Mouse (Mus musculus) layer of hippocampus, adult 8-10 months (tissue): Measurements from ENCODE around the gene Kcnd1. TPM values are rescaled to one million over a fixed set of nuclear protein-coding genes. Genes with fewer than 3 reads are reported as not detected.
A peak's percentile ranks its signal among the peaks of the same experiment; 100 is the strongest.
"Not testable (repeated sequence)": the region's sequence is repeated elsewhere in the genome, so short reads cannot be mapped to it uniquely, and the experiment has no call there.

Experiments used
- DNase-seq, 2 experiments: peaks; one replicate each; pipeline ENCODE4 v3.0.0; 2022; ENCODE audit warnings: low spot score in 2 of 2
- total RNA-seq, 4 experiments: library from RNA; stranded (reverse); gene quantifications; 2 replicates each; pipeline ENCODE4 v1.2.4; 2022

Kcnd1 gene
- 10 to 100 TPM in 2 of 4 experiments, 1 to 10 TPM in 2; 8.8 to 11.8 (median 10.1) TPM for total RNA-seq

GRCm38 (mm10) chrX:7821865-7822779, at the start of gene Kcnd1:
Gene Kcnd1 (plus strand): TSS chrX:7822289.
- DNase-seq, result peak in 1 of 2 experiments; percentile 43

DNA sequence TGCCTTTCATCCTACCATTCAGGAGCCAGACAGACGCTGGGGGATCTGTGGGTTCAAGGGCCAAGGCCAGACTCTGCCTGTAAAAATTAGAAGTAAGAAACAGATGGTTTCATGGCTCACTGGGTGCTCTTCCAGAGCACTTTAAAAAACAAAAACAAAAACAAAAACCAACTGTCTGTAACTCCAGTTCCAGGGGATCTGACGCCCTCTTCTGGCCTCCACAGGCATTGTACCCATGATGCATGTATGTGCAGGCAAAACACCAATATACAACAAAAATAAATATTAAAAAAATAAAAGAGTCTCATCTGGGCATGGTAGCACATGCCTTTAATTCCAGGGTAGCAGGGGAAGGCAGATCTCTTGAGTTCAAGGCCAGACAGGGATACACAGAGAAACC, 49.3 kb upstream of the Kcnd1 start:
- DNase-seq, result no peak

DNA sequence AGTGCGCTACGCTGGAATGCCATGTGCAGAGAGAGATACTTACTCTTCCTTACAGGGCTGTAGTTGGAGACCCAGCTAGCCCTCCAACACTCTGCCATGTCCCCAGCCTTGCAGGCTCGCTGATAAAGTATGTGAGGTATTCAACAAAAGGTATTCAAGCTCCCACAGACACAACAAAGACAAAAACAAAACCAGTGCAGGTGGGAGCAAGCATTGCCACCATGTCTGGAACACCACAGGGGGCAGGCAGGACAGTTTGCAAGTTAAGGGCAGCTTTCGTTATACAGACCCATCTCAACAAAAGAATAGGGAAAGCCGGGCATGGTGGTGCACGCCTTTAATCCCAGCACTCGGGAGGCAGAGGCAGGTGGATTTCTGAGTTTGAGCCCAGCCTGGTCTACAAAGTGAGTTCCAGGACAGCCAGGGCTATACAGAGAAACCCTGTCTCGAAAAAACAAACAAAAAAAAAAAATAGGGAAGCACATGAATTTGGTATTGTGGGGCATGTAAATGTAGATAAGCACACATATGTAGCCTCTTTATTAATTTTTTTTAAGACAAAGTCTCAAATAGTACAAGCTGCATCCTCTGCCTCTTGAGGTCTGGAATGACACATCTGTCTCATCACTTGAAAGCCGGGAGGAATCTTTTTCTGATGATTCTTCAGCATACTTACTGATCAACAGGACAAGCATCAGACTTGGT, 46.4 kb upstream of the Kcnd1 start:
- DNase-seq, result no peak

DNA sequence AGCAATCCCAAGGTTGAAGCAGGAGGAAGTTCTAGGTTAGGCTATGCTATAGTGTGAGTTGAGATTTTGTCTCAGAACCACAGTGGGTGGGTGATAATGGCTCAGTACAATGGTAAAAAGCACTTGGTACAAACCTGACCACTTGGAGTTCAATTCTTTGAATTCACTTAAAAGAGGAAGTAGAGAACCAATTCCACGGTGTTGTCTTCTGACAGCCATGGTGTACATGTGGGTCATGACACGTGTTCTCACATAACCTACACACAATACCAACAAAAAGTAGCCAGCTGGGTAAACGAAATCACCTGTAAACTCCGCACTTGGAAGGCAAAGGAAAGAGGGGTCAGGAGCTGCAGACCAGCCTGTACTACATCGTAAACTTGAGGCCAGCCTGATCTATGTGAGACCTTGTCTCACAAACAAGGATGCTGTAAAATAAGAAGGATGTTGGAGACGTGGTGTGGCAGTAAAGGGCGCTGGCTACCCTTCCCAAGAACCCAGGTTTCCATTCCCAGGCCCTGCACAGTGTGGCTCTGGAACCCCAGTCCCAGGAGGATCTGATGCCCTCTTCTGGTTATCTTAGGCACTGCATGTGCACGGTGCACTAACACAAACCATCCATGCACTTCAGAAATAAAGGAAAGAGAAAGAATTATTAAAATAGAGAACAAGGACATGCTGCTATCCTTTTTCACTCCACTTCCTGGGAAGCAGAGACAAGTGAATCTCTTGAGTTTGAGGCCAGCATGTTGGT, 45.6 kb upstream of the Kcnd1 start:
- peak in 1 of 2 experiments; percentile 38 for DNase-seq

DNA sequence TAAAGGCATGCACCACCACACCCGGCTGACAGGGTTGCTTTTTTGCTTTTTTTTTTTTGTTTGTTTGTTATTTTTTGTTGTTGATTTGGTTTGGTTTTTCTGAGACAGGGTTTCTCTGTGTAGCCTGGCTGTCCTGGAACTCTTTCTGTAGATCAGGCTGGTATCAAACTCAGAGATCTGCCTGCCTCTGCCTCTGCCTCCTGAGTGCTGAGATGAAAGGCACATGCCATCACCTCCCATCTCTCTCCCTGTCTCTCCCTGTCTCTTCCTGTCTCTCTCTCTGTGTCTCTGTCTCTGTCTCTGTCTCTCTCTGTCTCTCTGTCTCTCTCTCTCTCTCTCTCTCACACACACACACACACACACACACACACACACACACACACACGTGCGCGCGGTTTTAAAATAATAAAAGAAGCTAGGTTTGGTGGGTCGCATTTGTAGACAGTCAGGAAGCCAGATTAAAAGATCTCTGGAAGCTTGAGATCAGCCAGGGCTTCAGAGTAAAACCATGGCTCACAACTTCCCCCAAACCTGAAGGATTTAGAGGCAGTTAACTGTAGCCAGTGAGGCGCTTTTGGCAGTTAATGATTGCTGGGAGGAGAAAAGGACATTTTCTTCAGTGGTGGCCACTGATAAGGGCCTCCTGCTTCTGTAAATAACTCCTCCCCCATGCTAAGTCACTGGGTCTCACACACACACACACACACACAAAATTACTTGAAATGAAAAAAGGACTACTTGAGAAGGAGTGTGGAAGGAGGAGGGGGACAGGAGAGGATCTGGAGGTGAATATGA, 43.4 kb upstream of the Kcnd1 start:
- DNase-seq, result no peak

GRCm38 (mm10) chrX:7779294-7779693, 42.8 kb upstream of the Kcnd1 start:
- no peak for DNase-seq

- no peak for DNase-seq
Measured at GRCm38 (mm10) chrX:7782603-7783092, 39.4 kb upstream of the Kcnd1 start.

DNA sequence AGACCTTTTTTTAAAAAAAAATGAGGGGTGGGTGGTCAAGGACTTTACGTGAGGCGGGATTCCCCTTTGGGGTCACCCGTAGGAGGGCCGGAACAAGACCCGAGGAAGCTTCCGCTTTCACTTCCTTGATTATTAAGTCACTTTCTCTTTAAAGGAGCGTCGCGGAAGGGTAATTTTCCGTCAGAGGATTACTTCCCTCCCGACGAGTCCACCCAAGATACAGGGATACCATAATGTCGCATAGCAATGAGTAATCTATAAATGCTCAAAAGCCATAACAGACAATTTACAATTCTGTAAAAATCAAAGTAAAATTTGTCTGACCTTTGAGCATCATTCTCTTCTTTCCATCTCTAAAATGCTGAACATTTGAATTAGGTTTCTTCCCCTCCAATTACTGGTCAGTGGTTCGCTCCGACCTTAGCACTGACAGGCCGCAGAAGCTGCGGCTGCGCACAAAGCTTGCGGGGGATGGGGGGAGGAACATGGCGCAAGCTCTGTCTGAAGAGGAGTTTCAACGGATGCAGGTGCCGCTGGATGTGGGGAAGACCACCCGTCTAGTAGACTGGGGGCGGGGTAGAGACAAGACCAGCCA, 32.5 kb upstream of the Kcnd1 start, which contains the start of gene Gripap1:
Gene Gripap1 (plus strand): TSS at position 224 of the 595 bp plus-strand sequence.
- peak; percentile 50 to 54 for DNase-seq

DNA sequence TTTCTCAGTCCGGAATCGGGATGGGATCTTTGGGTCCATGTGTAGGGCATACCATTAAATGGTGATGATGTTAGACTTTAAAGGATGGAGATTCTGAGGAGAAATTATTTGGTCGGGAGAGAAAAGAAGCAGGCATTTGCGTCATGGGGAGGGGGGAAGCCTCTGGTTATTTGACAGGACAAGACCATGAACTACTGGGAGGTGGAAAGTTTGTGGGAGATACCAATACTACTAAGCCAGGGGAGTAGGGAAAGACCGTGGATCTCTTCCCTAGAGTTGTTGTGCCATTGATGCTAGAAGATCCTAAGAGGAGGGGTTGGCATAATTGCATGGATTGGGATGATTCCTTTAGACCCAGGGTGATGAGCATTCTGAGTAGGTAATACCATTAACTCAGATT, 31.8 kb upstream of the Kcnd1 start:
- DNase-seq, result no peak

- no peak for DNase-seq
Measured at GRCm38 (mm10) chrX:7793361-7793760, 28.7 kb upstream of the Kcnd1 start.

DNA sequence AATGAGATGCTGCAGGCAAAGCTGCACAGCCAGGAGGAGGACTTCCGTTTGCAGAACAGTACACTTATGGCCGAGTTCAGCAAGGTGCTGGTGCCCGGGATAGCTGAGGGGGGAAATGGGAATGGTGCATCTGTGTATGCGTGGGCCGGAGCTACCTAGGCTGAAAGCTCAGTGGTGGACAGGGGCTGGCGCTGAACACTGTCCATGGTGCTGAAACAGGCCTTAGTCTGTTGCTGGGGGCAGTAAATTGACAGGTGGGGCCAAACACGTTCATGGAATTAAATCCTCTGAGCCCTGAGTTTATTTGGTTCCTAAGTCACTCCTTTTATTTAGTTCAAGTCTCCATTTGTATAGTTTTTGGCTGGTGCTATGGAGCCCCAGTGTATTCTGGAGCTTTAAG, 27.1 kb upstream of the Kcnd1 start:
- no peak for DNase-seq

DNA sequence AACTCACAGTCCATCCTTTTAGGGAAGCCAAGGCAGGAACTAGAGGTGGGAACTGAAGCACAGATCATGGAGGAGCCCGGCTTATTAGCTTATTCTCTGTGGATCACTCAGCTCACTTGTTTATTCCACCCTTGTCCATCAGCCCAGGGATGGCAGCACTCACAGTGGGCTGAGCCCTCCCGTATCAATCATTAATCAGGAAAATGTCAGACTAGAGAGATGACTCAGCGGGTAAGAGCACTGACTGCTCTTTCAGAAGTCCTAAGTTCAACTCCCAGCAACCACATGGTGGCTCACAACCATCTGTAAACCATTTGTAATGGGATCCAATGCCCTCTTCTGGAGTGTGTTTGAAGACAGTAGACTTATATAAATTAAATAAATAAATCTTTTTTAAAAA, 24.8 kb upstream of the Kcnd1 start:
- no peak for DNase-seq

- DNase-seq, result not testable (repeated sequence)
Measured at GRCm38 (mm10) chrX:7802157-7802556, 19.9 kb upstream of the Kcnd1 start.

- DNase-seq, result not testable (repeated sequence)
Measured at GRCm38 (mm10) chrX:7815016-7815415, 7.1 kb upstream of the Kcnd1 start.

GRCm38 (mm10) chrX:7837146-7837545, 15.1 kb downstream of the Kcnd1 start:
- DNase-seq, result no peak

- no peak for DNase-seq
Measured at GRCm38 (mm10) chrX:7840842-7841162, 18.7 kb downstream of the Kcnd1 start.

GRCm38 (mm10) chrX:7841163-7842162, 19.4 kb downstream of the Kcnd1 start, which contains the start of gene Otud5:
Gene Otud5 (plus strand): TSS chrX:7841364.
- peak; percentile 93 to 94 for DNase-seq

GRCm38 (mm10) chrX:7842318-7842717, 20.2 kb downstream of the Kcnd1 start:
- no peak for DNase-seq

- DNase-seq, result peak in 1 of 2 experiments; percentile 35
Measured at GRCm38 (mm10) chrX:7847845-7848244, 25.8 kb downstream of the Kcnd1 start.
